Mouse (Mus musculus) cortical plate, adult 2 months (tissue): Measurements from ENCODE around the gene Rad17.

Experiments used
- CTCF ChIP-seq: fragments of 200-500 bp; IDR thresholded peaks from 2 replicates; pipeline ENCODE4 v1.5.1; 2011; ENCODE audit warnings: mild to moderate bottlenecking, control low read depth, low read length; ENCODE audit not compliant: insufficient read depth; ENCODE audit errors: extremely low read depth
- POLR2A ChIP-seq: fragments of 200-500 bp; IDR thresholded peaks from 2 replicates; pipeline ENCODE4 v1.6.1; 2011; ENCODE audit warnings: mild to moderate bottlenecking, low read length, control low read depth; ENCODE audit not compliant: insufficient read depth; ENCODE audit errors: extremely low read depth

GRCm38 (mm10) chr13:100597284-100597683 is 53.6 kb downstream of the Rad17 start:
- TF ChIP-seq CTCF (no peak), POLR2A (no peak)
